Mouse (Mus musculus): ENCODE measurements at regions not wholly inside any gene's neighbourhood (a gene's known extent, or its start where the extent isn't known, plus 50 kb on each side); places are given as distances from the start of the nearest gene placed in this dataset.
A peak's percentile ranks its signal among the peaks of the same experiment; 100 is the strongest.

- no peaks in the 10 kb centered on the region for H3K27me3 ChIP-seq (replicated peaks; ENCODE audit: control insufficient read depth, insufficient read depth, low read length)
- no peaks in the 10 kb centered on the region for H3K36me3 ChIP-seq (ENCODE audit: control insufficient read depth, insufficient read depth, low read length)
- ATAC-seq (ENCODE audit: low read depth) (peak; percentile 62; the same call in 1 of the 2 replicates), DNase-seq (ENCODE audit: low spot score) (peak; percentile 91)
- WGBS = 35% methylated on average over 6 of the region's 6 CpGs
- no peaks in the 10 kb centered on the region; the same call in 1 of the 2 replicates for H3K4me1 ChIP-seq (ENCODE audit: control insufficient read depth, insufficient read depth, low read length)
- H3K9ac ChIP-seq (ENCODE audit: low read depth, low read length) = no peak overlapping the region
- no peaks in the 10 kb centered on the region for H3K9me3 ChIP-seq (ENCODE audit: control insufficient read depth, low read length)
- no peak overlapping the region for H3K4me2 ChIP-seq (ENCODE audit: low read depth, low read length)
- H3K4me3 ChIP-seq (ENCODE audit: low read depth, low read length) = no peak overlapping the region
- no peak overlapping the region for H3K27ac ChIP-seq (replicated peaks; ENCODE audit: low read depth, low read length)
Observed at GRCm38 (mm10) chr3:147930811-147931251, 1059.5 kb downstream of the Adgrl2 start.

DNA sequence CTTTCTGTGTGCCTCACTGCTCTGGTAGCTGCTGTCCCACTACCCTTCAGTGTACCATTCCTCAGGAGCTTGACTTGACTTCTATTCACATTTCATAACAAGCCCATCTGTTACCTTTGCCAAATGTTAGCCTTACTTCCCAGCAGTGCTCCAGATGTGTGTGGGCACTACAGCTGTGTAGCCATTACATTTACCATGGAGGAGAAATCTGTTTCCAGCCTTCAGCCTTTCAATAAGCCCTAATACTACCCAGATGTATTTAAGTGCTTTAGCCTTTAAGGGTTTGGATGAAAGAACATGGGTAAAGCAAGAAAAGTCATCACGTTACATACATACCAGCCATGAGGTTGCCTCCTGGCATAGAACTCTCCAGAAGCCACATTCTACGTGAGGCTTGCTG lies 1068.0 kb downstream of the Ttll7 start:
- H3K4me1 ChIP-seq (ENCODE audit: control insufficient read depth, insufficient read depth, low read length) = no peaks in the 10 kb centered on the region
- no peaks in the 10 kb centered on the region for H3K36me3 ChIP-seq (ENCODE audit: control insufficient read depth, insufficient read depth, low read length)
- 55% methylated on average over 2 of the region's 2 CpGs for WGBS
- DNase-seq (ENCODE audit: low spot score) = peak; percentile 37
- no peaks in the 10 kb centered on the region for H3K27me3 ChIP-seq (replicated peaks; ENCODE audit: control insufficient read depth, insufficient read depth, low read length)
- no peak for ATAC-seq (ENCODE audit: low read depth)
- H3K9ac ChIP-seq (ENCODE audit: low read depth, low read length) = no peak overlapping the region
- no peak overlapping the region for H3K4me2 ChIP-seq (ENCODE audit: low read depth, low read length)
- H3K4me3 ChIP-seq (ENCODE audit: low read depth, low read length) = no peak overlapping the region
- H3K9me3 ChIP-seq (ENCODE audit: control insufficient read depth, low read length) = no peaks in the 10 kb centered on the region
- no peak overlapping the region for H3K27ac ChIP-seq (replicated peaks; ENCODE audit: low read depth, low read length)

- 96% methylated on average over 3 of the region's 3 CpGs for WGBS
- Histone ChIP-seq H3K27me3 (replicated peaks; ENCODE audit: control insufficient read depth, insufficient read depth, low read length) (no peaks in the 10 kb centered on the region), H3K4me2 (ENCODE audit: low read depth, low read length) (no peak overlapping the region), H3K4me1 (ENCODE audit: control insufficient read depth, insufficient read depth, low read length) (no peaks in the 10 kb centered on the region), H3K4me3 (ENCODE audit: low read depth, low read length) (no peak overlapping the region), H3K9me3 (ENCODE audit: control insufficient read depth, low read length) (no peaks in the 10 kb centered on the region), H3K27ac (replicated peaks; ENCODE audit: low read depth, low read length) (no peak overlapping the region), H3K9ac (ENCODE audit: low read depth, low read length) (no peak overlapping the region), H3K36me3 (ENCODE audit: control insufficient read depth, insufficient read depth, low read length) (no peaks in the 10 kb centered on the region)
- no peak for ATAC-seq (ENCODE audit: low read depth)
- no peak for DNase-seq (ENCODE audit: low spot score)
Observed at GRCm38 (mm10) chr3:147919701-147920100, 1067.5 kb downstream of the Ttll7 start.

- no peak for DNase-seq (ENCODE audit: low spot score)
- H3K36me3 ChIP-seq (ENCODE audit: control insufficient read depth, insufficient read depth, low read length) = no peaks in the 10 kb centered on the region
- no peak overlapping the region for H3K4me2 ChIP-seq (ENCODE audit: low read depth, low read length)
- no peaks in the 10 kb centered on the region for H3K9me3 ChIP-seq (ENCODE audit: control insufficient read depth, low read length)
- no peak for ATAC-seq (ENCODE audit: low read depth)
- no peak overlapping the region for H3K27ac ChIP-seq (replicated peaks; ENCODE audit: low read depth, low read length)
- H3K4me1 ChIP-seq (ENCODE audit: control insufficient read depth, insufficient read depth, low read length) = no peaks in the 10 kb centered on the region
- H3K27me3 ChIP-seq (replicated peaks; ENCODE audit: control insufficient read depth, insufficient read depth, low read length) = no peaks in the 10 kb centered on the region
- WGBS = 93% methylated on average over 4 of the region's 4 CpGs
- H3K4me3 ChIP-seq (ENCODE audit: low read depth, low read length) = no peak overlapping the region
- H3K9ac ChIP-seq (ENCODE audit: low read depth, low read length) = no peak overlapping the region
Observed at GRCm38 (mm10) chr3:147919146-147919545, 1067.0 kb downstream of the Ttll7 start.

DNA sequence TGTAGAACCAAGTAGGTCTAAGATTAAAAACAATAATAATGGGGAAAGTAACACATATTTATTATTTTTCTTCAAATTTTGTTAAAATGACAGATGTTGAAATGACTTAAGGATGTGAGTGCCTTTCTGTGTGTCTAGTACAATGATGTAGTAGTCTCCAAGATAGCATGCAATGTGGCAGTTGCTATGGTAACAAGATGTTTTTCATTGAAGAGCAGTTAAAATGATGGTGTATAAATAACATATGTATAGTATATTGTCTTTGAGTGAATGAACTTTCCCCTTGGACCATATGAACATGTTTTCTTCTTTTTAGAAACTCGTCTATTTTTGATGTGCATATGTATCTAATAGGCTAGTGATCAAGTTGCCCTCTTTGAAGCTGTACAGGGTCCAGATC lies 1044.6 kb downstream of the Ttll7 start:
- Histone ChIP-seq H3K4me3 (ENCODE audit: low read depth, low read length) (no peak overlapping the region), H3K9ac (ENCODE audit: low read depth, low read length) (no peak overlapping the region), H3K27ac (replicated peaks; ENCODE audit: low read depth, low read length) (no peak overlapping the region), H3K4me1 (ENCODE audit: control insufficient read depth, insufficient read depth, low read length) (peaks cover 8% of the 10 kb centered on the region; the same call in 1 of the 2 replicates), H3K4me2 (ENCODE audit: low read depth, low read length) (no peak overlapping the region), H3K27me3 (replicated peaks; ENCODE audit: control insufficient read depth, insufficient read depth, low read length) (no peaks in the 10 kb centered on the region), H3K9me3 (ENCODE audit: control insufficient read depth, low read length) (no peaks in the 10 kb centered on the region), H3K36me3 (ENCODE audit: control insufficient read depth, insufficient read depth, low read length) (no peaks in the 10 kb centered on the region)
- whole genome bisulfite sequencing = 33% methylated on average over 1 of the region's 1 CpGs
- DNase-seq (ENCODE audit: low spot score) (peak; percentile 75), ATAC-seq (ENCODE audit: low read depth) (no peak)

- H3K27me3 ChIP-seq (replicated peaks; ENCODE audit: control insufficient read depth, insufficient read depth, low read length) = no peaks in the 10 kb centered on the region
- H3K4me3 ChIP-seq (ENCODE audit: low read depth, low read length) = no peak overlapping the region
- peaks cover 5% of the 10 kb centered on the region; the same call in 1 of the 2 replicates for H3K4me1 ChIP-seq (ENCODE audit: control insufficient read depth, insufficient read depth, low read length)
- DNase-seq (ENCODE audit: low spot score) (peak; percentile 76), ATAC-seq (ENCODE audit: low read depth) (peak; percentile 62; the same call in 1 of the 2 replicates)
- no peak overlapping the region for H3K9ac ChIP-seq (ENCODE audit: low read depth, low read length)
- no peak overlapping the region for H3K27ac ChIP-seq (replicated peaks; ENCODE audit: low read depth, low read length)
- H3K36me3 ChIP-seq (ENCODE audit: control insufficient read depth, insufficient read depth, low read length) = no peaks in the 10 kb centered on the region
- H3K4me2 ChIP-seq (ENCODE audit: low read depth, low read length) = peak overlapping the region; percentile 31; the same call in 1 of the 2 replicates
- 31% methylated on average over 5 of the region's 5 CpGs for WGBS
- H3K9me3 ChIP-seq (ENCODE audit: control insufficient read depth, low read length) = no peaks in the 10 kb centered on the region
Observed at GRCm38 (mm10) chr3:147891682-147892081, 1039.5 kb downstream of the Ttll7 start.

- Histone ChIP-seq H3K4me2 (ENCODE audit: low read depth, low read length) (no peak overlapping the region), H3K4me1 (ENCODE audit: control insufficient read depth, insufficient read depth, low read length) (no peaks in the 10 kb centered on the region), H3K36me3 (ENCODE audit: control insufficient read depth, insufficient read depth, low read length) (no peaks in the 10 kb centered on the region), H3K27me3 (replicated peaks; ENCODE audit: control insufficient read depth, insufficient read depth, low read length) (no peaks in the 10 kb centered on the region), H3K4me3 (ENCODE audit: low read depth, low read length) (no peak overlapping the region), H3K9me3 (ENCODE audit: control insufficient read depth, low read length) (no peaks in the 10 kb centered on the region), H3K9ac (ENCODE audit: low read depth, low read length) (no peak overlapping the region), H3K27ac (replicated peaks; ENCODE audit: low read depth, low read length) (no peak overlapping the region)
- no peak for ATAC-seq (ENCODE audit: low read depth)
- 51% methylated on average over 10 of the region's 10 CpGs for WGBS
- DNase-seq (ENCODE audit: low spot score) = peak; percentile 36
Observed at GRCm38 (mm10) chr3:147886261-147886893, 1034.2 kb downstream of the Ttll7 start.

DNA sequence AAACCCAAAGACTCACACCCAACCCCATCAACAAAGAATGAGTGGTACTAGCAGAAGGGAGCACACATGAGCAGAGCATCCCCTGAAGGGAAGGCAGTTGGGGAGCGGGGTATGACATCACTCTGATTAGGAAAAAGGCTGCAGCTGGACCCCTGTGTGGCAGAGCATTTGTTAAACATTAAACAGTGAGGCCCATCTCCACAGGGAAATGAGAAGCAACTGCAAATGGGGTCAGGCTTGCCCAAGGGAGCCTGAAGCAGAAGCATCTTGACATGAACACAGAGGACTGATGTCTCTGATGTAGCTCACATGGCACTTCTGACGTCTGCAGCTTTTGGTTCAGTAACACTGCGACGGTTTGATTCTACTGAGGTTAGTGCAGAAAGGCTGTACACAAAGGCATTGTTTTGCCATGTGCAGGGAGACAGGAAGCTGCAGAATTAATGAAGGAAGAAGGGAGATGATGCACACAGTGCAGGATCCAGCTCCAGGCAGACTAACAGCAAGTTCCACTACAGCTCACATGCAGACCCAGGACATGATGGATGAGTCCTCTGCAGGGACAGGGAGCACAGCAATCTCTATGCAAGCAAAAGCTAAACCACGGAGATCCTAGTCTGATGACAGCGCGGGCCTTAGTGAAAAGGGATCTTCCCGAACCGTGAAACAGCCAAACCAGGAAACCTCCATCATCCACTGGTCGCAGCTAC lies 1030.9 kb downstream of the Ttll7 start:
- Histone ChIP-seq H3K27me3 (replicated peaks; ENCODE audit: control insufficient read depth, insufficient read depth, low read length) (no peaks in the 10 kb centered on the region), H3K4me1 (ENCODE audit: control insufficient read depth, insufficient read depth, low read length) (no peaks in the 10 kb centered on the region), H3K27ac (replicated peaks; ENCODE audit: low read depth, low read length) (no peak overlapping the region), H3K9ac (ENCODE audit: low read depth, low read length) (no peak overlapping the region), H3K4me3 (ENCODE audit: low read depth, low read length) (no peak overlapping the region), H3K36me3 (ENCODE audit: control insufficient read depth, insufficient read depth, low read length) (no peaks in the 10 kb centered on the region), H3K4me2 (ENCODE audit: low read depth, low read length) (no peak overlapping the region), H3K9me3 (ENCODE audit: control insufficient read depth, low read length) (no peaks in the 10 kb centered on the region)
- peak; percentile 73 for ATAC-seq (ENCODE audit: low read depth)
- 56% methylated on average over 10 of the region's 10 CpGs for WGBS
- peak; percentile 37 for DNase-seq (ENCODE audit: low spot score)

All from embryonic facial prominence, embryonic 14.5 days (tissue).